ENCODE assay signal across 8 mouse cellular contexts in the genomic region with DNA sequence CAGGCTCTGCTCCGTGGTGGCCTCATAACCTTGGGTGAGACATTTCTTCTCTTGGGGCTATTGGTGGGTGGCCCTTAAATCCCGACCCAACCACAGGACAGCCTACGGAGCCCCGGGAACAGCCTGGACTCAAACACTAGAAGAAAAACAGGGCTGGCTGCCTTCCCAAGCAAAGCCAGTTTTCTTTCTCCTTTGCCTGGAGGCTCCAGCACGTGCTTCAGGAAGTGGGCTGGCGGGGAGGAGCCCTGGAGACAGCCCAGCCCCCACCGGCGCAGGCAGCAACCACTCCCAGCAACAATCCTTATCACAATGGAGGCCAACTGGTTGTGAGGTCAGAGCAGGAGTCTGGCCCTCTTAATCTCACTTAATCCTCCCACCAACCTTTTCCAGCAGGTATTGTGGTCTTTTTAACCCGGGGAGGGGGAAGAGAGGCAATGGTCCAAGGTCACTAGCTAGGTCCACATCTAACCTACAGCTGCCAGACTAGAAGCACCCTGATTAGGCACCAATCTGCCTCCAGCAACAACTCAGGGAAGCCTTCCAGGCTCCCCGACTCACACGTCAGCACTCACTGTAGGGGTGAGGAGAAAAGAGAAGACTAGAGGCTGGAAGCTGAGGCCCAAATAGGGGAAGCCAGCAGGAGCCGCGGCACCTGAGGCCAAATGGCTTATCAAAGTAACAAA. TPM values are rescaled to one million over a fixed set of nuclear protein-coding genes. Genes with fewer than 3 reads are reported as not detected.
DNase-seq lines count a peak whose midpoint lies in the region; ATAC-seq and TF ChIP-seq lines count a peak whose summit lies in the region.

No protein-coding gene starts in this region.

- peak overlapping the region; percentile 99 for H3K27ac ChIP-seq in bone marrow, adult 2 months (ENCODE audit: control insufficient read depth, insufficient read depth, low read depth, low read length, poor library complexity)
- H3K27ac ChIP-seq in heart, embryonic 11.5 days (ENCODE audit: low read depth, low read length), result peak overlapping the region; percentile 100
- H3K27ac ChIP-seq in kidney, postnatal 0 days, result peak overlapping the region; percentile 100
- peak overlapping the region; percentile 98 for H3K27ac ChIP-seq in liver, embryonic 14.5 days
- peak overlapping the region; percentile 100 for H3K27ac ChIP-seq in neural tube, embryonic 12.5 days
- peak overlapping the region; percentile 95 for H3K27ac ChIP-seq in thymus, adult 2 months (ENCODE audit: control insufficient read depth, insufficient read depth, low read length)

- peak; percentile 51 to 55 for DNase-seq in B cell, adult 2 months
- peak; percentile 96 for DNase-seq in kidney, postnatal 0 days (ENCODE audit: low spot score)
- DNase-seq in liver, embryonic 14.5 days (ENCODE audit: low read depth in 3 of 3, low spot score in 3 of 3), result peak; percentile 81 to 83 (median 81)
- DNase-seq in thymus, adult 2 months, result peak; percentile 76

- peak; percentile 72 for ATAC-seq in heart, embryonic 11.5 days (replicated peaks; ENCODE audit: insufficient number of reproducible peaks, low FRiP score, low TSS enrichment)
- peak; percentile 21 for ATAC-seq in kidney, postnatal 0 days (replicated peaks; ENCODE audit: low FRiP score, low read depth)
- ATAC-seq in liver, embryonic 14.5 days (ENCODE audit: insufficient read depth), result peak; percentile 63
- no peak for ATAC-seq in neural tube, embryonic 12.5 days (ENCODE audit: low FRiP score, low read depth)

- peak; percentile 37; the same call in 1 of the 2 replicates for TF ChIP-seq POLR2A in bone marrow, adult 2 months (IDR thresholded peaks at IDR 0.05; ENCODE audit: borderline replicate concordance, control insufficient read depth, low read depth, low read length)
- TF ChIP-seq POLR2A in thymus, adult 2 months (IDR thresholded peaks at IDR 0.05; ENCODE audit: control insufficient read depth, extremely low read depth, insufficient read depth, low read length, poor library complexity), result no peak

- peak overlapping the region; percentile 100 for H3K9ac ChIP-seq in heart, embryonic 11.5 days (ENCODE audit: low read depth, low read length)
- H3K9ac ChIP-seq in kidney, postnatal 0 days (ENCODE audit: low read depth, low read length), result peak overlapping the region; percentile 94
- peak overlapping the region; percentile 99 for H3K9ac ChIP-seq in liver, embryonic 14.5 days (replicated peaks)
- peak overlapping the region; percentile 100 for H3K9ac ChIP-seq in neural tube, embryonic 12.5 days

- no peaks in the 10 kb centered on the region for H3K9me3 ChIP-seq in erythroblast, embryonic 14.5 days (ENCODE audit: control insufficient read depth, low read length)
- H3K9me3 ChIP-seq in heart, embryonic 11.5 days (replicated peaks; ENCODE audit: control insufficient read depth, low read length), result no peaks in the 10 kb centered on the region
- no peaks in the 10 kb centered on the region for H3K9me3 ChIP-seq in kidney, postnatal 0 days (replicated peaks; ENCODE audit: low read length)
- H3K9me3 ChIP-seq in liver, embryonic 14.5 days (ENCODE audit: control insufficient read depth, low read length), result no peaks in the 10 kb centered on the region
- no peaks in the 10 kb centered on the region for H3K9me3 ChIP-seq in neural tube, embryonic 12.5 days

- H3K36me3 ChIP-seq in erythroblast, embryonic 14.5 days (ENCODE audit: control insufficient read depth), result peaks cover 59% of the 10 kb centered on the region
- no peaks in the 10 kb centered on the region for H3K36me3 ChIP-seq in heart, embryonic 11.5 days (ENCODE audit: control insufficient read depth, insufficient read depth, low read length)
- no peaks in the 10 kb centered on the region for H3K36me3 ChIP-seq in kidney, postnatal 0 days (ENCODE audit: insufficient read depth, low read length)
- peaks cover 14% of the 10 kb centered on the region for H3K36me3 ChIP-seq in liver, embryonic 14.5 days (replicated peaks; ENCODE audit: control insufficient read depth, insufficient read depth, low read depth)
- H3K36me3 ChIP-seq in neural tube, embryonic 12.5 days, result peaks cover 19% of the 10 kb centered on the region; the same call in 1 of the 2 replicates
- H3K36me3 ChIP-seq in thymus, adult 2 months (ENCODE audit: control insufficient read depth, insufficient read depth, low read length), result peaks cover 4% of the 10 kb centered on the region; the same call in 1 of the 2 replicates

- H3K4me1 ChIP-seq in bone marrow, adult 2 months (ENCODE audit: control insufficient read depth, insufficient read depth, low read length), result peaks cover 1% of the 10 kb centered on the region; the same call in 1 of the 2 replicates
- peaks cover 85% of the 10 kb centered on the region for H3K4me1 ChIP-seq in erythroblast, embryonic 14.5 days (ENCODE audit: control insufficient read depth)
- peaks cover 69% of the 10 kb centered on the region for H3K4me1 ChIP-seq in heart, embryonic 11.5 days (ENCODE audit: control insufficient read depth, insufficient read depth, low read length)
- H3K4me1 ChIP-seq in kidney, postnatal 0 days (replicated peaks; ENCODE audit: insufficient read depth, low read length), result peaks cover 56% of the 10 kb centered on the region
- peaks cover 41 to 50% of the 10 kb centered on the region in 2 experiments for H3K4me1 ChIP-seq in liver, embryonic 14.5 days (replicated peaks; ENCODE audit: control insufficient read depth in 2 of 2, insufficient read depth in 2 of 2, low read length in 1 of 2)
- peaks cover 63% of the 10 kb centered on the region for H3K4me1 ChIP-seq in neural tube, embryonic 12.5 days
- H3K4me1 ChIP-seq in thymus, adult 2 months (replicated peaks; ENCODE audit: control insufficient read depth, insufficient read depth, low read length), result peaks cover 56% of the 10 kb centered on the region

- no peak for TF ChIP-seq CTCF in bone marrow, adult 2 months (IDR thresholded peaks at IDR 0.05; ENCODE audit: control insufficient read depth, insufficient read depth, low read length)
- TF ChIP-seq CTCF in kidney, postnatal 0 days (IDR thresholded peaks at IDR 0.05; ENCODE audit: low read depth), result no peak
- no peak for TF ChIP-seq CTCF in liver, embryonic 14.5 days (IDR thresholded peaks at IDR 0.05; ENCODE audit: low read depth)
- no peak for TF ChIP-seq CTCF in thymus, adult 2 months (IDR thresholded peaks at IDR 0.05; ENCODE audit: borderline replicate concordance, control insufficient read depth, extremely low read depth, insufficient read depth, low read length, poor library complexity)

- 4% methylated on average over 13 of the region's 13 CpGs for WGBS in bone marrow, adult 2 months
- under 1% methylated on average over 13 of the region's 13 CpGs for WGBS in heart, embryonic 11.5 days (ENCODE audit: insufficient replicate concordance)
- under 1% methylated on average over 13 of the region's 13 CpGs for WGBS in kidney, postnatal 0 days
- 1% methylated on average over 13 of the region's 13 CpGs for WGBS in liver, embryonic 14.5 days (ENCODE audit: insufficient replicate concordance)
- under 1% methylated on average over 13 of the region's 13 CpGs for WGBS in neural tube, embryonic 12.5 days
- WGBS in thymus, adult 2 months, result 5% methylated on average over 13 of the region's 13 CpGs

- H3K4me3 ChIP-seq in bone marrow, adult 2 months (replicated peaks; ENCODE audit: control insufficient read depth, low read depth, low read length), result peak overlapping the region; percentile 77
- H3K4me3 ChIP-seq in erythroblast, embryonic 14.5 days (replicated peaks), result peak overlapping the region; percentile 82
- peak overlapping the region; percentile 92 for H3K4me3 ChIP-seq in heart, embryonic 11.5 days (ENCODE audit: low read depth, low read length)
- peak overlapping the region; percentile 87 for H3K4me3 ChIP-seq in kidney, postnatal 0 days (replicated peaks; ENCODE audit: low read depth, low read length)
- peak overlapping the region; percentile 74 to 79 for H3K4me3 ChIP-seq in liver, embryonic 14.5 days (ENCODE audit: insufficient read depth in 1 of 2, low read depth in 2 of 2, low read length in 2 of 2)
- peak overlapping the region; percentile 89 for H3K4me3 ChIP-seq in neural tube, embryonic 12.5 days
- peak overlapping the region; percentile 76 for H3K4me3 ChIP-seq in thymus, adult 2 months (ENCODE audit: control insufficient read depth, insufficient read depth, low read length)

- no peaks in the 10 kb centered on the region for H3K27me3 ChIP-seq in erythroblast, embryonic 14.5 days (ENCODE audit: control insufficient read depth)
- H3K27me3 ChIP-seq in heart, embryonic 11.5 days (ENCODE audit: control insufficient read depth, insufficient read depth, low read length), result no peaks in the 10 kb centered on the region
- H3K27me3 ChIP-seq in kidney, postnatal 0 days (ENCODE audit: insufficient read depth, low read length), result no peaks in the 10 kb centered on the region
- no peaks in the 10 kb centered on the region for H3K27me3 ChIP-seq in liver, embryonic 14.5 days (ENCODE audit: control insufficient read depth, insufficient read depth, low read length)
- no peaks in the 10 kb centered on the region for H3K27me3 ChIP-seq in neural tube, embryonic 12.5 days (replicated peaks)
- no peaks in the 10 kb centered on the region for H3K27me3 ChIP-seq in thymus, adult 2 months (ENCODE audit: control insufficient read depth, insufficient read depth, low read length)

- peak; percentile 62 for TF ChIP-seq EP300 in liver, embryonic 14.5 days (IDR thresholded peaks at IDR 0.05; ENCODE audit: low read depth)

- peak overlapping the region; percentile 100 for H3K4me2 ChIP-seq in heart, embryonic 11.5 days
- H3K4me2 ChIP-seq in kidney, postnatal 0 days (ENCODE audit: low read length), result peak overlapping the region; percentile 100
- peak overlapping the region; percentile 100 for H3K4me2 ChIP-seq in liver, embryonic 14.5 days (ENCODE audit: low read depth)
- H3K4me2 ChIP-seq in neural tube, embryonic 12.5 days (replicated peaks), result peak overlapping the region; percentile 100

RNA-seq across cellular contexts. Expression of a gene that starts 4.0 kb away (rescaled TPM):
- 4.0 and 7.2 TPM in 2 replicates for polyA plus RNA-seq in bone marrow, adult 2 months (2011; ENCODE audit: insufficient read depth, insufficient read length, low replicate concordance, missing spikeins)
- 0.38 and 0.52 TPM in 2 replicates for polyA plus RNA-seq in erythroblast, embryonic 14.5 days (2012)
- polyA plus RNA-seq in heart, embryonic 11.5 days (2014; fragmentation: Nextera tagmentation; extraction: Ambion mirVana), result 1.4 and 1.7 TPM in 2 replicates
- 3.2 and 3.3 TPM in 2 replicates for polyA plus RNA-seq in kidney, postnatal 0 days (2015; fragmentation: Nextera tagmentation; extraction: Ambion mirVana)
- 1.8 and 2.1 TPM in 2 replicates for polyA plus RNA-seq in liver, embryonic 14.5 days (2012; rRNA removed)
- polyA plus RNA-seq in liver, embryonic 14.5 days (2014; fragmentation: Nextera tagmentation; extraction: Ambion mirVana), result 2.5 and 2.6 TPM in 2 replicates
- polyA plus RNA-seq in neural tube, embryonic 12.5 days (2016; fragmentation: Nextera tagmentation; extraction: Ambion mirVana), result 2.4 and 2.9 TPM in 2 replicates
- 45.1 and 51.9 TPM in 2 replicates for polyA plus RNA-seq in thymus, adult 2 months (2012; rRNA removed)

RNA-seq across cellular contexts. Expression of a gene that starts 5.5 kb away (rescaled TPM):
- 27.7 and 34.2 TPM in 2 replicates for polyA plus RNA-seq in bone marrow, adult 2 months (2011; ENCODE audit: insufficient read depth, insufficient read length, low replicate concordance, missing spikeins)
- 3.3 and 3.9 TPM in 2 replicates for polyA plus RNA-seq in erythroblast, embryonic 14.5 days (2012)
- 6.4 and 8.0 TPM in 2 replicates for polyA plus RNA-seq in heart, embryonic 11.5 days (2014; fragmentation: Nextera tagmentation; extraction: Ambion mirVana)
- 7.0 and 7.1 TPM in 2 replicates for polyA plus RNA-seq in kidney, postnatal 0 days (2015; fragmentation: Nextera tagmentation; extraction: Ambion mirVana)
- 2.3 and 2.7 TPM in 2 replicates for polyA plus RNA-seq in liver, embryonic 14.5 days (2012; rRNA removed)
- polyA plus RNA-seq in liver, embryonic 14.5 days (2014; fragmentation: Nextera tagmentation; extraction: Ambion mirVana), result 3.3 and 4.3 TPM in 2 replicates
- 12.9 and 13.0 TPM in 2 replicates for polyA plus RNA-seq in neural tube, embryonic 12.5 days (2016; fragmentation: Nextera tagmentation; extraction: Ambion mirVana)
- 45.5 and 66.9 TPM in 2 replicates for polyA plus RNA-seq in thymus, adult 2 months (2012; rRNA removed)

RNA-seq across cellular contexts. Expression of a gene that starts 32.7 kb away (rescaled TPM):
- 70.7 and 83.3 TPM in 2 replicates for polyA plus RNA-seq in bone marrow, adult 2 months (2011; ENCODE audit: insufficient read depth, insufficient read length, low replicate concordance, missing spikeins)
- 27.7 and 28.4 TPM in 2 replicates for polyA plus RNA-seq in erythroblast, embryonic 14.5 days (2012)
- polyA plus RNA-seq in heart, embryonic 11.5 days (2014; fragmentation: Nextera tagmentation; extraction: Ambion mirVana), result 59.5 and 66.7 TPM in 2 replicates
- polyA plus RNA-seq in kidney, postnatal 0 days (2015; fragmentation: Nextera tagmentation; extraction: Ambion mirVana), result 77.4 and 78.7 TPM in 2 replicates
- polyA plus RNA-seq in liver, embryonic 14.5 days (2012; rRNA removed), result 17.4 and 26.6 TPM in 2 replicates
- polyA plus RNA-seq in liver, embryonic 14.5 days (2014; fragmentation: Nextera tagmentation; extraction: Ambion mirVana), result 51.4 and 55.1 TPM in 2 replicates
- polyA plus RNA-seq in neural tube, embryonic 12.5 days (2016; fragmentation: Nextera tagmentation; extraction: Ambion mirVana), result 74.1 and 77.7 TPM in 2 replicates
- polyA plus RNA-seq in thymus, adult 2 months (2012; rRNA removed), result 32.7 and 34.7 TPM in 2 replicates

RNA-seq across cellular contexts. Expression of a gene that starts 46.0 kb away (rescaled TPM):
- polyA plus RNA-seq in bone marrow, adult 2 months (2011; ENCODE audit: insufficient read depth, insufficient read length, low replicate concordance, missing spikeins), result 3.2 and 21.0 TPM in 2 replicates
- not detected in 2 replicates for polyA plus RNA-seq in erythroblast, embryonic 14.5 days (2012)
- not detected in 2 replicates for polyA plus RNA-seq in heart, embryonic 11.5 days (2014; fragmentation: Nextera tagmentation; extraction: Ambion mirVana)
- 0.32 and 0.45 TPM in 2 replicates for polyA plus RNA-seq in kidney, postnatal 0 days (2015; fragmentation: Nextera tagmentation; extraction: Ambion mirVana)
- 28.7 and 29.2 TPM in 2 replicates for polyA plus RNA-seq in liver, embryonic 14.5 days (2012; rRNA removed)
- polyA plus RNA-seq in liver, embryonic 14.5 days (2014; fragmentation: Nextera tagmentation; extraction: Ambion mirVana), result 26.7 and 37.0 TPM in 2 replicates
- not detected in 2 replicates for polyA plus RNA-seq in neural tube, embryonic 12.5 days (2016; fragmentation: Nextera tagmentation; extraction: Ambion mirVana)
- 1.5 and 6.0 TPM in 2 replicates for polyA plus RNA-seq in thymus, adult 2 months (2012; rRNA removed)
